Mouse (Mus musculus): ENCODE measurements around the gene Mdc1. TPM values are rescaled to one million over a fixed set of nuclear protein-coding genes. Genes with fewer than 3 reads are reported as not detected.

The Mdc1 gene
- polyA plus RNA-seq, 1 experiment = 5.7 TPM

- peaks cover 3% of the 10 kb centered on the region; the same call in 1 of the 2 replicates for H3K36me3 ChIP-seq (ENCODE audit: control insufficient read depth, insufficient read depth, low read length)
- DNase-seq = no peak
- H3K27me3 ChIP-seq (replicated peaks; ENCODE audit: control insufficient read depth, insufficient read depth, low read length) = no peaks in the 10 kb centered on the region
- WGBS = 55% methylated on average over 5 of the region's 5 CpGs
- peaks cover 15% of the 10 kb centered on the region for H3K4me1 ChIP-seq (ENCODE audit: control insufficient read depth, insufficient read depth, low read length)
- no peak overlapping the region for H3K27ac ChIP-seq (ENCODE audit: insufficient read depth, low read depth, low read length)
- TF ChIP-seq CTCF (conservative IDR thresholded peaks at IDR 0.05; ENCODE audit: insufficient read depth, insufficient read length, low read depth, low read length) (no peak), POLR2A (IDR thresholded peaks at IDR 0.05; ENCODE audit: low read depth, low read length) (no peak)
- no peak overlapping the region for H3K4me3 ChIP-seq (ENCODE audit: insufficient read depth, low read depth, low read length)
These were observed 8.0 kb upstream of the Mdc1 start for GRCm38 (mm10) chr17:35833239-35833751.

- TF ChIP-seq CTCF (conservative IDR thresholded peaks at IDR 0.05; ENCODE audit: insufficient read depth, insufficient read length, low read depth, low read length) (no peak), POLR2A (IDR thresholded peaks at IDR 0.05; ENCODE audit: low read depth, low read length) (no peak)
- DNase-seq = no peak
- H3K27ac ChIP-seq (ENCODE audit: insufficient read depth, low read depth, low read length) = no peak overlapping the region
- H3K36me3 ChIP-seq (ENCODE audit: control insufficient read depth, insufficient read depth, low read length) = peaks cover 3% of the 10 kb centered on the region; the same call in 1 of the 2 replicates
- WGBS = 61% methylated on average over 5 of the region's 5 CpGs
- no peaks in the 10 kb centered on the region for H3K27me3 ChIP-seq (replicated peaks; ENCODE audit: control insufficient read depth, insufficient read depth, low read length)
- H3K4me3 ChIP-seq (ENCODE audit: insufficient read depth, low read depth, low read length) = no peak overlapping the region
- peaks cover 15% of the 10 kb centered on the region for H3K4me1 ChIP-seq (ENCODE audit: control insufficient read depth, insufficient read depth, low read length)
These were observed 7.4 kb upstream of the Mdc1 start for GRCm38 (mm10) chr17:35833894-35834293.

GRCm38 (mm10) chr17:35834696-35835422, 6.5 kb upstream of the Mdc1 start:
- Histone ChIP-seq H3K27ac (ENCODE audit: insufficient read depth, low read depth, low read length) (no peak overlapping the region), H3K4me1 (ENCODE audit: control insufficient read depth, insufficient read depth, low read length) (peaks cover 15% of the 10 kb centered on the region), H3K36me3 (ENCODE audit: control insufficient read depth, insufficient read depth, low read length) (peaks cover 3% of the 10 kb centered on the region; the same call in 1 of the 2 replicates), H3K4me3 (ENCODE audit: insufficient read depth, low read depth, low read length) (no peak overlapping the region), H3K27me3 (replicated peaks; ENCODE audit: control insufficient read depth, insufficient read depth, low read length) (no peaks in the 10 kb centered on the region)
- 57% methylated on average over 26 of the region's 26 CpGs for WGBS
- no peak for TF ChIP-seq CTCF (conservative IDR thresholded peaks at IDR 0.05; ENCODE audit: insufficient read depth, insufficient read length, low read depth, low read length)
- no peak for TF ChIP-seq POLR2A (IDR thresholded peaks at IDR 0.05; ENCODE audit: low read depth, low read length)
- no peak for DNase-seq

- TF ChIP-seq POLR2A (IDR thresholded peaks at IDR 0.05; ENCODE audit: low read depth, low read length) (no peak), CTCF (conservative IDR thresholded peaks at IDR 0.05; ENCODE audit: insufficient read depth, insufficient read length, low read depth, low read length) (no peak)
- peak; percentile 43 for DNase-seq
- H3K36me3 ChIP-seq (ENCODE audit: control insufficient read depth, insufficient read depth, low read length) = peaks cover 3% of the 10 kb centered on the region; the same call in 1 of the 2 replicates
These were observed 5.7 kb upstream of the Mdc1 start for GRCm38 (mm10) chr17:35835424-35836140.

GRCm38 (mm10) chr17:35836178-35836965, 4.9 kb upstream of the Mdc1 start:
- Histone ChIP-seq H3K4me3 (ENCODE audit: insufficient read depth, low read depth, low read length) (peak overlapping the region; percentile 87), H3K27me3 (replicated peaks; ENCODE audit: control insufficient read depth, insufficient read depth, low read length) (no peaks in the 10 kb centered on the region), H3K36me3 (ENCODE audit: control insufficient read depth, insufficient read depth, low read length) (peaks cover 2% of the 10 kb centered on the region; the same call in 1 of the 2 replicates), H3K27ac (ENCODE audit: insufficient read depth, low read depth, low read length) (peak overlapping the region; percentile 51), H3K4me1 (ENCODE audit: control insufficient read depth, insufficient read depth, low read length) (peaks cover 15% of the 10 kb centered on the region)
- peak; percentile 75 for TF ChIP-seq CTCF (conservative IDR thresholded peaks at IDR 0.05; ENCODE audit: insufficient read depth, insufficient read length, low read depth, low read length)
- TF ChIP-seq POLR2A (IDR thresholded peaks at IDR 0.05; ENCODE audit: low read depth, low read length) = no peak
- WGBS = 4% methylated on average over 24 of the region's 24 CpGs
- DNase-seq = peak; percentile 94

More at GRCm38 (mm10) chr17:35835424-35836140, 5.7 kb upstream of the Mdc1 start:
- Histone ChIP-seq H3K4me3 (ENCODE audit: insufficient read depth, low read depth, low read length) (no peak overlapping the region), H3K27ac (ENCODE audit: insufficient read depth, low read depth, low read length) (no peak overlapping the region), H3K4me1 (ENCODE audit: control insufficient read depth, insufficient read depth, low read length) (peaks cover 15% of the 10 kb centered on the region), H3K27me3 (replicated peaks; ENCODE audit: control insufficient read depth, insufficient read depth, low read length) (no peaks in the 10 kb centered on the region)
- 58% methylated on average over 26 of the region's 26 CpGs for WGBS

GRCm38 (mm10) chr17:35836991-35837422, 4.3 kb upstream of the Mdc1 start:
- Histone ChIP-seq H3K27me3 (replicated peaks; ENCODE audit: control insufficient read depth, insufficient read depth, low read length) (no peaks in the 10 kb centered on the region), H3K4me3 (ENCODE audit: insufficient read depth, low read depth, low read length) (peak overlapping the region; percentile 87), H3K36me3 (ENCODE audit: control insufficient read depth, insufficient read depth, low read length) (peaks cover 2% of the 10 kb centered on the region; the same call in 1 of the 2 replicates), H3K4me1 (ENCODE audit: control insufficient read depth, insufficient read depth, low read length) (peaks cover 18% of the 10 kb centered on the region), H3K27ac (ENCODE audit: insufficient read depth, low read depth, low read length) (peak overlapping the region; percentile 80)
- WGBS = 1% methylated on average over 25 of the region's 25 CpGs
- peak; percentile 88 for DNase-seq
- no peak for TF ChIP-seq POLR2A (IDR thresholded peaks at IDR 0.05; ENCODE audit: low read depth, low read length)
- TF ChIP-seq CTCF (conservative IDR thresholded peaks at IDR 0.05; ENCODE audit: insufficient read depth, insufficient read length, low read depth, low read length) = no peak
